Mouse (Mus musculus) fat pad, adult 2 months (tissue): ENCODE results near the gene Tpi1.

Source experiments
- DNase-seq: peaks from one replicate; pipeline ENCODE4 v3.0.0-alpha.2; 2011; ENCODE audit warnings: low read depth, low spot score; ENCODE audit errors: extremely low read depth

Tpi1 gene

DNA sequence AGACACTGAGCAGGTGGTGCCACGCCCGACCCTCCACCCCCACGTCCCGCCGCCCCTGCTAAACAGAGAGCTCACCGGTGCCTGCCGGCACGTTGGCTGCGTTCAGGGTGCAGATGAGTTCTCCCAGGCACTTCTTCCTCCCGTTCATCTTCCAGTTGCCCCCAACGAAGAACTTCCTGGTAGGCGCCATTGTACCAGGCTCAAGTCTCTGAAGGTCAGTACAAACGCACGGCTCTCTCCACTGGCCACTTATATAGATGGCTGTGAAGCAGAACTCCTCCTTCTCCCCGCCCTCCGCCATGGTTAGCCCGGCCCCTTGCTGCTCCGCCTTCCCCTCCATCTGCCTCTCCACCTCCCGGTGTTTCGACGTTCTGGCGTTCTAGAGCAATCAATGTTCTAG lies at the start of gene Tpi1:
Gene Tpi1, minus strand, starts transcription at position 364 of the 400 bp plus-strand sequence.
- no peak for DNase-seq

DNA sequence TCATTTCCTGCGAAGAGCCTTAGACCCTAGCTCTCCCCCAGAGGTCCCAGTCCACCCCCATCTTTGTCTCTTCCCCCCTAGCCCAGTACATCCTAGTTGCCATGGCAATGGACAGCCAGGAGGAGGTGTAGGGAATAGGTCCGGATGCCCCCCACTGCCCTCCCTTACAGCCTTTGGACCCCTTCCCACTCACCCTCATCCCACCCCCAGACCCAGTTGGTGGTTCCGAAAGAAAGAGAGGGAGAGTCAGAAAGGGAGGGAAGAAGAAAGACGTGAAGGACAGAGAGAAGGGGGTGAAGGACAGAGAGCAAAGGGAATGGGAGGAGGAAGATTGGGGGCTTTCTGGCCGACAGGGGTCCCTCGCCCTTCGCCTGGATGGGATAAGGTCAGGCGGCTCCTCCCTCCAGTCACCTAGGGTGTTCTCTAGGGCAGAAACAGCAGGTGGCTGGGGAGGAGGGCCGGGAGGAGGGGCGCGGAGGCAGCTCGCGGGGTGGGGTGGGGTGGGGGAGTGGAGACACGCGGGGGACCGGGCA lies 49.1 kb upstream of the Tpi1 start:
- DNase-seq: no peak

GRCm38 (mm10) chr6:124862406-124863124 lies 48.5 kb upstream of the Tpi1 start:
- DNase-seq: no peak

GRCm38 (mm10) chr6:124861802-124862201 lies 47.7 kb upstream of the Tpi1 start:
- no peak for DNase-seq

GRCm38 (mm10) chr6:124861266-124861665 lies 47.2 kb upstream of the Tpi1 start:
- no peak for DNase-seq

DNA sequence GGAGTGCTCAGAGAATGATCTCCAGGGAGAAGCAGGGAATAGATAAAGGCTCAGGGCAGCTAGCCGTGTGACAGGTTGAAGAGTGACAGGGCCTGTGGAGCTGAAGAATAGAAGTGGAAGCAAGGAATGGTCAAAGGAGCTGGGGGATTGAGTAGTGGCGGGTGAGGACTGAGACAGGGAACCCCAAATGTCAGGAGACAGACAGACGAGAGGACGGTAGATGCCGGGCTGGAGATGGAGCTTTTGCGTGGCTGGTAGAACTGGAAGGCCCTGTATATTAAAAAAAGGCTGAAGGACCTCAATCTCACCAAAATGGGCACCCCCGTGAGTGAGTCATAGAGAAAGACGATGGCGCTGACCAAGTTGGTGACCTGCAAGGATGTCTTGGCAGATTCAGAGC lies 46.4 kb upstream of the Tpi1 start:
- no peak for DNase-seq

GRCm38 (mm10) chr6:124859725-124860124 lies 45.6 kb upstream of the Tpi1 start:
- DNase-seq: no peak

DNA sequence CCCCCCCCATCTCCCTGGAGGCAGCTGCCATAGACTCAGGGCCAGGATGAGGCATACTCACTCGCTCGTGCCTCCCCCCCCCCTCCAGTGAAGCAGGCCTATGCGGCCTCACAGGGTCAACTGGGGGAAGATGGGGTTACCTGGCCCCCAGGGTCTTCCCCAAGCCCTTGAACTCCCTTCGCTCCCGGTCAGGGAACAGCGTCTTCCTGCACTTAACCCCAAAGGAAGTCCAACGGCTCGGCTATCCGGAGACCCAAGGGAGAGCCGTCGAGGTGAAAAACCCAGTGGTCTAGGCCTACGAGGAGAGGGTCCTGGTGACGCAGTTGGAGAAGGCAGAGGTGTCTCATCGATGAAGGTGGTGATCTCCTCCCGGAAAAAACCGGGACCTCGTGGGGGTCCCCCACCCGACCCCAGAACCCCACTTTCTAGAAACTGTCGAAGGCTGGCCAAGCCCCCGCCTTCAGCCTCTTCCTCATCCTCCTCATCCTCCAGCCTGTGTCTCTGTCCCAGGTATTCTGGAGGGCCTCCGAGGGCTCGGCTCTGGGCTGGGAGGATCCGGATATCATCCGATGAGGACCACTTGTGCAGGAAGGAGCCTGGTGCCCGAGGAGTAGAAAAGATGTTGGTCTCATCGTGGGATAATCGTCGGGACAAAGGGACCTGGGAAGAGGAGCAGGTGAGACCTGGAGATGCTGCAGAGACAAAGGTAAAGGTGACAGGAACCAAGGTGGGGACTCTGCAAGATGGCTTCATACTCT lies 44.6 kb upstream of the Tpi1 start:
- no peak for DNase-seq

DNA sequence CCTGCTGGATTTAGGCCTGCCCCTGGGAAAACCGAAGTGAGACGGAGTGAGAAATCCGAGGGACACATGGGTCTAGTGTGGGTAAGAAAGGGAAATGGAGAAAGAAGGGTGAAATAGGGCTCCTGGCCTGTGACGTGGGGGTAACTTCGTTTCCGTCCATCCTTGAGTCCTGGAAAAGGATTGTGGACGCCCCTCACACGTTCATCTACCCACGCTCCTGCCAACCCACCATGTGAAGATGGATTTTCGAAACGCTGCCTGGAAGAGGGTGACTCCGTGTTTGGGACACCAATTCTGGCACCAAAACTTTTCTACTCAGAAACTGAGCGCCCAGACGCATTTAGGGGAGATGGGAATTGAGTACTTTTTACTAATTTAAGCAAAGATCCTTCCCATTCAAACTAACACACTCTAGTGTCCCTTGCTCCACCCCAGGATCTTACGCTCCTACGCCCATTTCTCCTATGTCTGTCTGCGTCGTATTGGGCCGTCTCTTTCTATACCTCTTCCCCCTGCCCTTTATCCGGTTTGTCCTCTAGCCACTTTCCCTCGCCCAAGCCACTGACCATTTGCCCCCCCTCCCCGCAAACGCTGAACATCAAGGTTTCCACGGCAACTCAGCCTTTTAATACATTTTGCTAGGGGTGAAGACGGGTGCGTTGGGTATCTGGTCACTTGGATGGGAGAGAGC lies 43.9 kb upstream of the Tpi1 start:
- no peak for DNase-seq

DNA sequence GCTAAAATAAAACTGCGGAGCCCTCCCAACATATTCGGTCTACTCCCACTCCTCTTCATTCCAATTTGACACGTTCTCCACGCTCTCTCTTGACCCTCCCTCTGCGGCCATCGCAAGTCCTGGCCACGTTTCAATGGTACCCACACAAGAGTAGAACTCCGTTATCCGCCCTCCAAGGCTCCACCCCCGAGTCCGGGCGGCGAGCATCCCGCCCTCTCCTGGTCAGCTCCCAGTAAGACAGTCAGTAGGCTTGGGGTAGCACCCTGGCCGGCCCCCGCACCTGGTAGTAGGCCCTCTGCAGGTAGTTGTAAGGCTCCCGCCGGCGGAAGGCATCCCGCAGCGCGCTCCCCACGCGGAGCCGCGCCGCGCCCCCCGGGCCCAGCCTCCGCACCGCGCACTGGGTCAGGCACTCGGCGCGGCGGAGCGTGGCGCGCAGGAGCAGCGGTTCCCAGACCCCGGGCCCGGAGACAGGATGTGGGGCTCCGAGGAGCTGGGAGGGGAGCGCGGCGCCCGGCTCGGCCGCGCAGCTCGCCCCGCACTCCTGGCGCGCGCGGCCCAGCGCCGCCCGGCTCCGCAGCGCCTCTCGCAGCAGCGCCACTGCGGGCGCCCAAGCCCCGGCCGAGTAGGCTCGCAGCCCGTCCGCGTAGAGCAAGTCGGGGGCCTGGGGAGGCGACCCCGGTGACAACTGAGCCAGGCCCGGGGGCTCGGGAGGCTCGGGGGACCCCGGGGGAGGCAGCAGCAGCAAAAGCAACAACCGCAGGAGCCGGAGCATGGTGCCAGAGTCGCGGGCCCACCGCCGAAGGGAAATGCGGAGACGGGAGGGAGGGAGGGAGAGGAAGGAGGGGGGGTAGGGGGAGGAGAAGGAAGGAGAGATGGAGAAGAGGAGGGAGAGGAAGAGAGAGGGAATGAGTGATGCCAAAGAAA lies 43.1 kb upstream of the Tpi1 start, which contains the start of gene P3h3:
Gene P3h3, minus strand, starts transcription at position 837 of the 924 bp plus-strand sequence.
- DNase-seq: no peak

- no peak for DNase-seq
Measured at GRCm38 (mm10) chr6:124856321-124856720, 42.2 kb upstream of the Tpi1 start.

DNA sequence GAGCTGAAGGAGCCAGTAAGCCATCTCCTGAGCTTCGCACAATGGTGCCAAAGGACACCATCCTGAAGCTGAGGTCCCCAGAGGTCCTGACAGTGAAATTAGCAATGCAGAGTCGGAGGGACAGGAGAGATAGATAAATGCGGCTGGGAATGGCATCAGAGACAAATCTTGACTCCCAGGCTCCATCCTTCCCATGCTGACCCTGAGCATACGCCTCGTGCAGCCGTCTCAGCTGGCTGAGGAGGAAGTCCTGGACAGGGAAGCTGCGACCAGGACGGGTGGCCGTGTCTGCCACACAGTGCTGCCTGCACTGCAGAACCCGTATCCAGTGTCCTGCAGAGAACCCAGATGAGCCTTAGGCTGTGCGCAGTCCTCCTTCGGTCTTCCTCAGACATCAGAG lies 40.6 kb upstream of the Tpi1 start:
- DNase-seq: no peak

DNA sequence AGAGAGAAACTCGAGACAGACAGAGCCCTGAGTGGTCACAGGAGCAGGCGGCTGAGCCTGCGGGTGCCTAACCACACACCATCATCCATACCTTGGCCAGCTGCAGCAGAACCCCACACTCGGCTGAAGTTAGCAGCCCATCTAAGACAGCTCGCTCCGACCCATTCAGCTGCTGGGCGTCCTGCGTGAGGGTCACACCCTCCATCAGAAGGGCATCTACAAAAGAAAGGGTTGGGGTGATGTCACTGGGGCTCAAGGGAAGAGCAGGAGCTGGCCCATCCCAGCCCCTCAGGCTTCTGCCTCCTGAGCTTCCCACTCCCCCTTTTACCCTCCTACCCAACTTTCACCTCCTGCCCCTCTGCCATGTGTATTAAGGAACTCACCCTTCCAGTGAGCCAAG lies 36.4 kb upstream of the Tpi1 start:
- DNase-seq: no peak

DNA sequence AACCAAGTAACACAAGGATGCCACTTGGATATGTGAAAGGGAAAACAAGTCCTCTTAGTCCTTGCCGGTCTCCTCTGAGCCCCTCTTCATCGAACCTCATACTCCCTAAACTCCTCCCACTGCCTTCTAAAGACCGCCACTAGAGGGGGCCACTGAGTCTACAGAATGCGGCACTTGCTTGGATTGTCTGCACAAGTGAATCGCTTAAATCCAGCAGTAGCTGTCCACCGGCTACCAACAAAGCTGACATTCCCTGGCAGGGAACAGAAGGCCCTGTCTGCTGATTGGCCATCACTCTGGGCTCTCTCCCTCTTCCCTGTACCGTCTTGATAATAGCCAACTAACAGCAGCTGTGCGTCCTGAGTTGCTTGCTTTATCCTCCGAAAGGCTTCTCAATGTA lies 33.2 kb upstream of the Tpi1 start:
- no peak for DNase-seq

- DNase-seq: no peak
Measured at GRCm38 (mm10) chr6:124840241-124841167, 26.4 kb upstream of the Tpi1 start, which contains the start of gene Gnb3. Gene Gnb3, minus strand, starts transcription at chr6:124840275.

DNA sequence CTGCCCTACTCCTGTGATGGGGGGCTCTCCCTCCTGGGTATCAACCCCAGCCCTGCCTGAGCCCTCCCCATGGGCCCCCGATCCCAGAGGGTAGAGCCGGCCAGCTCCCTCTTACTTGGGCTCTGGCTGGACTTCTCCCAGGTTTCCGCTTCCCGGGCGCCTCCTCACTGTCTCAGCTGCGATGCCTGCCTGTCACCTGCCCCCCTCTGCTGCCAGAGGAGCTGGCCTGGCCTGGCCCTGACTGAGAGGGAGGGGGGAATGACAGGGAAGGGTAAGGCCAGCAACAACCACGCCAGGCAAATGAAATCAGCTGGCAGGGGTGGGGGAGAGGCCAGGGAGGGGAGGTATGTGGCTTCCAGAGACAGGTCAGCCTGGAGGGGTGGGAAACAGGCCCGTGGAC lies 25.7 kb upstream of the Tpi1 start:
- DNase-seq: no peak

DNA sequence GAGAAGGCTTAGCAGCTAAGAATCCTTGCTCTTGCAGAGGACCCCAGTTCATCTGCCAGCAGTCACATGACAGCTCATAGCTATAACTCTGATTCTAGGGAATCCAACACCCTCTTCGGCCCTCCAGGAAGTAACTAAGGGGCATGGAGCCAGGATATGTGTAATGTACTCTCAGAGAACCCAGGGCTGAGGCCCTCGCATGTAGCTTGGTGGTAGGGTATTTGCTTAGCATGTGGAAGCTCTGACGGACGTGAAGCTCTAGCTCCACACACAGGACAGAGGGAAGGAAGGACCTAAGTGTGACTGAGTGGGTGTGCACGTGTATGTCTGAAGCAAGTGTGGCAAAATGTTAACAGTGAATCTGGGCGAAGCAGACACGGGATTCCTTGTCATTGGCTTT lies 22.3 kb upstream of the Tpi1 start:
- DNase-seq: no peak

DNA sequence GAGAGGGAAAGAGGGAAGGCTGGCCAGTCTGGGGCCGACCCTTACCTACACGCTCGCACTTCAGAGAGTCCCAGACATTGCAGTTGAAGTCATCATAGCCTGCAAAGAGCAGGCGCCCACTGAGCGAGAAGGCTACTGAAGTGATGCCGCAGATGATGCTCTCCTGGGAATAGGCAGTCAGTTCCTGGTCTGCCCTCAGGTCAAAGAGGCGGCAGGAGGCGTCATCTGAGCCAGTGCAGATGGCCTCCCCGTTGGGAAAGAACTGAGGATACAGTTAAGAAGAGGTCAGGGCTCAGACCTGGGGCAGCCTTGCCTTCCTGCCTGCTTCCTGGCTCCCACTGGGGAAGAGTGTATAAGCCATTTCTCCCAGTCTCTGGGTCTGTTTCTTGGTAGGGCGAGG lies 21.4 kb upstream of the Tpi1 start:
- no peak for DNase-seq

DNA sequence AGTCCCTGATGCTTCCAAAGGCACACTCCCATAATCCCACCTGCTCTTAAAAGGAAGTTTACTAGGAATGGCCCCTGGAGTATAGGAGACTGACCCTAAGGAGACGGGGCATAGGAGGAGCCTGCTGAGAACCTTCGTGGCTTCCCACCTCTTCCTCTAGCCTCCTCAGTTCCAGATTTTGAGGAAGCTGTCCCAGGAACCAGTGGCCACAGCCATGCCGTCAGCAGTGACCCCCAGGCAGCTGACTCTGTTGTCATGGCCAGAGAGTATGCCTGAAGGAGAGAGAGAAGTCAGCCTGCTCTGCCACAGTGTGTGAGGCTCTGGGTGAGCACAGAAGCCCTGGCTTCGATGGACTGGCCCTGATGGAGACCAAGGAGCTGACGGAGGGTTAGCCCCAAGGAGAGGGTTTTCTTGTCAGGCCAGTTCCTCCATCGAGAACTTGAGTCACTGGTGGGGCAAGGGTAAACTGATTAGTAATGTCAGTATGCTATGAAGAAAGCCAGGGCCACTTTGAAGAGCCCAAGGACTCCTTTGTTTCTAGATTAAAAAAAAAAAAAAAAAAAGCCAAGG lies 20.5 kb upstream of the Tpi1 start:
- no peak for DNase-seq
